Mouse (Mus musculus) midbrain, postnatal 0 days (tissue): ENCODE results near the gene Nlgn3. TPM values are rescaled to one million over a fixed set of nuclear protein-coding genes. Genes with fewer than 3 reads are reported as not detected.
"Not testable (repeated sequence)": the region's sequence is repeated elsewhere in the genome, so short reads cannot be mapped to it uniquely, and the experiment has no call there.

ENCODE experiments used
- ATAC-seq: fragments of 200-750 bp; cut with Nextera tagmentation; 2 replicates; pipeline ENCODE4 v1.8.0; 2017; ENCODE audit warnings: moderate number of reproducible peaks, mild to moderate bottlenecking, moderate TSS enrichment, moderate library complexity; ENCODE audit not compliant: low FRiP score
- DNase-seq: peaks from one replicate; pipeline ENCODE4 v3.0.0-alpha.2; 2015; ENCODE audit warnings: low spot score
- H3K27ac ChIP-seq: fragments of 300-500 bp; sonication (generic); 2 replicates; pipeline ENCODE4 v1.5.1; 2014; ENCODE audit warnings: low read depth, mild to moderate bottlenecking, low read length, mixed read lengths
- H3K27me3 ChIP-seq: fragments of 300-500 bp; sonication (generic); 2 replicates; pipeline ENCODE4 v1.6.1; 2014; ENCODE audit warnings: low read length, control low read depth, mixed read lengths; ENCODE audit not compliant: insufficient read depth
- H3K36me3 ChIP-seq: fragments of 300-500 bp; sonication (generic); 2 replicates; pipeline ENCODE4 v1.6.1; 2014; ENCODE audit warnings: low read length, control low read depth, mixed read lengths; ENCODE audit not compliant: insufficient read depth
- H3K4me1 ChIP-seq: fragments of 300-500 bp; sonication (generic); 2 replicates; pipeline ENCODE4 v1.6.1; 2014; ENCODE audit warnings: mild to moderate bottlenecking, control low read depth, antibody characterized with exemption, low read length, mixed read lengths; ENCODE audit not compliant: insufficient read depth
- H3K4me2 ChIP-seq: fragments of 300-500 bp; sonication (generic); 2 replicates; pipeline ENCODE4 v1.6.1; 2014; ENCODE audit warnings: low read depth, mild to moderate bottlenecking, low read length, mixed read lengths; ENCODE audit not compliant: poor library complexity, severe bottlenecking
- H3K4me3 ChIP-seq: fragments of 300-500 bp; sonication (generic); 2 replicates; pipeline ENCODE4 v1.5.1; 2014; ENCODE audit warnings: low read depth, mild to moderate bottlenecking, low read length, moderate library complexity
- H3K9ac ChIP-seq: fragments of 300-500 bp; sonication (generic); replicated peaks from 2 replicates; pipeline ENCODE4 v1.6.1; 2014; ENCODE audit warnings: mild to moderate bottlenecking, low read length, moderate library complexity, mixed read lengths; ENCODE audit not compliant: poor library complexity, severe bottlenecking
- H3K9me3 ChIP-seq: fragments of 300-500 bp; sonication (generic); 2 replicates; pipeline ENCODE4 v1.6.1; 2016; ENCODE audit warnings: low read length, control low read depth
- CTCF ChIP-seq: IDR thresholded peaks from 2 replicates; pipeline ENCODE4 v1.5.1; 2016; ENCODE audit warnings: antibody characterized with exemption, mild to moderate bottlenecking
- WGBS: fragments of 180-500 bp; shearing (Covaris S2); extraction: QIAGEN DNeasy Blood & Tissue Kit; methylation state at CpG from one replicate; pipeline ENCODE4 v1.1.7; 2014; 5-methylcytosine and 5-hydroxymethylcytosine counted together
- polyA plus RNA-seq: library from polyadenylated mRNA; unstranded; fragments of >200 nt; fragmentation: Nextera tagmentation; extraction: Ambion mirVana; gene quantifications from 2 replicates; pipeline ENCODE4 v1.2.1, GENCODE M21; 2015
- total RNA-seq: library from RNA; depleted of rRNA; stranded (reverse); fragments of >200 nt; gene quantifications from 2 replicates; pipeline ENCODE4 v1.2.3, GENCODE M21; 2014

Gene Nlgn3
- total and polyA plus RNA-seq, 2 experiments from 2014 or later: 84.6 to 188 TPM

- Histone ChIP-seq H3K36me3 (no peaks in the 10 kb centered on the region), H3K9ac (no peak overlapping the region), H3K27me3 (no peaks in the 10 kb centered on the region), H3K4me2 (peak overlapping the region; percentile 29; the same call in 1 of the 2 replicates), H3K9me3 (no peaks in the 10 kb centered on the region), H3K4me1 (no peaks in the 10 kb centered on the region), H3K27ac (peak overlapping the region; percentile 94), H3K4me3 (peak overlapping the region; percentile 18; the same call in 1 of the 2 replicates)
- 37% methylated on average over 9 of the region's 9 CpGs for WGBS
- ATAC-seq: peak; percentile 28
- no peak for TF ChIP-seq CTCF
- no peak for DNase-seq
Observed at GRCm38 (mm10) chrX:101332031-101332374, 33.0 kb downstream of the Nlgn3 start.

- ATAC-seq (peak; percentile 93), DNase-seq (peak; percentile 97)
- Histone ChIP-seq H3K4me2 (peak overlapping the region; percentile 35), H3K36me3 (no peaks in the 10 kb centered on the region), H3K4me3 (peak overlapping the region; percentile 25), H3K9me3 (no peaks in the 10 kb centered on the region), H3K9ac (0 out of 2 replicates have a peak overlapping the region, but pooled peaks have one; percentile 3), H3K27ac (peak overlapping the region; percentile 94), H3K4me1 (no peaks in the 10 kb centered on the region), H3K27me3 (no peaks in the 10 kb centered on the region)
- TF ChIP-seq CTCF: no peak; the same call in 1 of the 2 replicates
- WGBS: 24% methylated on average over 40 of the region's 49 CpGs
Observed at GRCm38 (mm10) chrX:101332375-101333211, 33.6 kb downstream of the Nlgn3 start.

- no peaks in the 10 kb centered on the region for H3K27me3 ChIP-seq
- 94% methylated on average over 5 of the region's 5 CpGs for WGBS
- DNase-seq (no peak), ATAC-seq (no peak)
- peak; percentile 64 for TF ChIP-seq CTCF
- H3K4me2 ChIP-seq: no peak overlapping the region
- no peak overlapping the region for H3K9ac ChIP-seq
- H3K36me3 ChIP-seq: no peaks in the 10 kb centered on the region
- H3K9me3 ChIP-seq: no peaks in the 10 kb centered on the region
- H3K27ac ChIP-seq: no peak overlapping the region
- H3K4me3 ChIP-seq: no peak overlapping the region
- H3K4me1 ChIP-seq: no peaks in the 10 kb centered on the region
Observed at GRCm38 (mm10) chrX:101334606-101335005, 35.6 kb downstream of the Nlgn3 start.

GRCm38 (mm10) chrX:101338666-101339065 is 39.7 kb downstream of the Nlgn3 start:
- no peaks in the 10 kb centered on the region for H3K4me1 ChIP-seq
- no peak overlapping the region for H3K4me2 ChIP-seq
- H3K27me3 ChIP-seq: no peaks in the 10 kb centered on the region

GRCm38 (mm10) chrX:101342837-101343236 is 43.9 kb downstream of the Nlgn3 start:
- H3K9ac ChIP-seq, H3K4me1 ChIP-seq, DNase-seq, H3K27ac ChIP-seq, H3K36me3 ChIP-seq, H3K27me3 ChIP-seq, H3K4me3 ChIP-seq, ATAC-seq, H3K4me2 ChIP-seq, H3K9me3 ChIP-seq: not testable (repeated sequence)
- 84% methylated on average over 2 of the region's 2 CpGs for WGBS

More at GRCm38 (mm10) chrX:101338666-101339065, 39.7 kb downstream of the Nlgn3 start:
- Histone ChIP-seq H3K9me3 (no peaks in the 10 kb centered on the region), H3K27ac (no peak overlapping the region), H3K4me3 (no peak overlapping the region), H3K36me3 (no peaks in the 10 kb centered on the region), H3K9ac (no peak overlapping the region)
- ATAC-seq (no peak), DNase-seq (no peak)
- WGBS: 58% methylated on average over 4 of the region's 4 CpGs
- no peak for TF ChIP-seq CTCF

- Histone ChIP-seq H3K4me1 (no peaks in the 10 kb centered on the region), H3K36me3 (no peaks in the 10 kb centered on the region), H3K27me3 (no peaks in the 10 kb centered on the region), H3K4me3 (no peak overlapping the region), H3K4me2 (no peak overlapping the region), H3K9me3 (no peaks in the 10 kb centered on the region), H3K9ac (no peak overlapping the region), H3K27ac (no peak overlapping the region)
- ATAC-seq: no peak
- no peak for TF ChIP-seq CTCF
- WGBS: 87% methylated on average over 2 of the region's 2 CpGs
- DNase-seq: no peak
Observed at GRCm38 (mm10) chrX:101345456-101345855, 46.5 kb downstream of the Nlgn3 start.
